Comparison of ENCODE assay signal across 23 mouse cellular contexts in genomic region chr9:101018768-101019167, GRCm38 (mm10).
"Had no signal": no experiment of that assay in that cellular context is flagged by ENCODE, and none has a peak within 500 bp of the region (broad histone marks: within the 10 kb centered on the region; RNA-seq: fewer than 3 reads in every experiment).

No protein-coding gene starts in this region.

- H3K9me3 ChIP-seq: heart, embryonic 13.5 days; heart, embryonic 15.5 days; kidney, embryonic 15.5 days; limb, embryonic 10.5 days had no signal

- ATAC-seq: hindbrain, postnatal 0 days; intestine, embryonic 16.5 days had no signal

- H3K4me3 ChIP-seq: heart, adult 2 months; heart, embryonic 13.5 days; heart, embryonic 15.5 days; hindbrain, embryonic 13.5 days; hindbrain, embryonic 15.5 days; kidney, embryonic 15.5 days; limb, embryonic 10.5 days; limb, embryonic 12.5 days had no signal

- H3K9ac ChIP-seq: heart, embryonic 13.5 days; heart, embryonic 15.5 days; hindbrain, embryonic 13.5 days; hindbrain, embryonic 15.5 days; kidney, embryonic 15.5 days; limb, embryonic 12.5 days had no signal

- H3K27me3 ChIP-seq: heart, embryonic 13.5 days; heart, embryonic 15.5 days; hindbrain, embryonic 13.5 days; hindbrain, embryonic 15.5 days; kidney, embryonic 15.5 days; limb, embryonic 12.5 days had no signal

- DNase-seq: gastrocnemius, postnatal 14 days; gastrocnemius, postnatal 36 days; heart, adult 11 months; heart, adult 2 months; heart, postnatal 14 days; heart, postnatal 36 days; kidney, adult 11 months; kidney, adult 2 months; kidney, adult 9 months; kidney, postnatal 14 days; kidney, postnatal 36 days; layer of hippocampus, adult 9-11 months; layer of hippocampus, postnatal 36 days had no signal

- H3K27ac ChIP-seq: heart, adult 2 months; heart, embryonic 15.5 days; hindbrain, embryonic 13.5 days; hindbrain, embryonic 15.5 days; hindbrain, postnatal 0 days; limb, embryonic 10.5 days; limb, embryonic 12.5 days had no signal

- H3K4me2 ChIP-seq: heart, embryonic 11.5 days; heart, embryonic 15.5 days; hindbrain, embryonic 13.5 days; hindbrain, embryonic 15.5 days; kidney, embryonic 15.5 days; limb, embryonic 12.5 days had no signal

- H3K4me1 ChIP-seq: heart, embryonic 15.5 days; hindbrain, embryonic 15.5 days; limb, embryonic 10.5 days; limb, embryonic 12.5 days had no signal
